Mouse (Mus musculus) stomach, adult 2 months (tissue): ENCODE results near the gene Ppif. TPM values are rescaled to one million over a fixed set of nuclear protein-coding genes. Genes with fewer than 3 reads are reported as not detected.

Source experiments
- polyA plus RNA-seq: library from polyadenylated mRNA; depleted of rRNA; stranded (reverse); fragments of >200 nt; gene quantifications from 2 replicates; pipeline ENCODE4 v1.2.3, GENCODE M21; 2012; rRNA removed

The Ppif gene
- 223 and 254 TPM in 2 replicates for polyA plus RNA-seq

DNA sequence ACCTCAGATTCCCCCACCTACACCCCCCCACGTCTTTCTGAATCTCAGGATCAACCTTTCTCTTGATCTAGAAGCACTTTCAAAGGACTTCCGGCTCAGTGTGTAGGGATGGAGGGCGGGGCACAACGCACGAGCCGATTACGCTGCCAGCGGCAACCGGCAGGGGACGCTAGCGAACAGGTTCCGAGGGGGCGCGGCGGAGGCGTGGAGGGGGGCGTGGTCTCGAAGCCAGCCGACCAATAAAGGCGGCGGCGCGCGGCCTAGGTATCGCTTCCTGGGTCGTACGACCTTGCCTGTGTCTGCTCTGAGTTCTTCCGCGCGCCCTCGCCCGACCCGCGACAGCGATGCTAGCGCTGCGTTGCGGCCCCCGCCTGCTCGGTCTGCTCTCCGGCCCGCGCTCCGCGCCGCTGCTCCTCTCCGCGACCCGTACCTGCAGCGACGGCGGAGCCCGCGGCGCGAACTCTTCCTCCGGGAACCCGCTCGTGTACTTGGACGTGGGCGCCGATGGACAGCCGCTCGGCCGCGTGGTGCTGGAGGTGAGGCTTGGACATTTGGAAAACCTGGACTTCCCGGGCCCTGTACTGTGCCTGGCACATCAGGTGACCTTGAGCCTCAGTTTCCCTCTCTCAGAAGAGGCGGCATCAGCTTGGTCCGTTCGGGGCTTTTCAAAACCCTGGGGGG is at the start of gene Ppif:
TSS of gene Ppif (plus strand) at position 267 of the 681 bp plus-strand sequence.

Other genes starting within 250 kb of the Ppif start
- 23.0 and 29.8 TPM in 2 replicates for gene Zmiz1, start 235.0 kb upstream of the Ppif start, polyA plus RNA-seq
- gene Zcchc24, start 74.9 kb downstream of the Ppif start, polyA plus RNA-seq, result 9.1 and 11.6 TPM in 2 replicates
- gene Anxa11, start 148.0 kb downstream of the Ppif start, polyA plus RNA-seq, result 94.8 and 103 TPM in 2 replicates
- 0.60 and 0.96 TPM in 2 replicates for gene Plac9a, start 208.9 kb downstream of the Ppif start, polyA plus RNA-seq
- 4.1 and 7.9 TPM in 2 replicates for gene Tmem254a, start 233.5 kb downstream of the Ppif start, polyA plus RNA-seq
- 0.05 TPM in 1 of 2 replicates, not detected in the other for gene Cphx1, start 244.2 kb downstream of the Ppif start, polyA plus RNA-seq